Mouse (Mus musculus) ZHBTc4 (cell line): ENCODE data around the gene Lrrc4b.

Experiments
- DNase-seq: peaks from one replicate; pipeline ENCODE4 v3.0.0-alpha.2; 2011; ENCODE audit warnings: low read depth, low spot score

Lrrc4b gene

GRCm38 (mm10) chr7:44485572-44486195, 56.9 kb downstream of the Lrrc4b start:
- DNase-seq, result no peak

- no peak for DNase-seq
Measured at GRCm38 (mm10) chr7:44486927-44487575, 58.2 kb downstream of the Lrrc4b start.

GRCm38 (mm10) chr7:44487936-44488335, 59.1 kb downstream of the Lrrc4b start:
- no peak for DNase-seq

GRCm38 (mm10) chr7:44488545-44488944, 59.7 kb downstream of the Lrrc4b start:
- no peak for DNase-seq

- no peak for DNase-seq
Measured at GRCm38 (mm10) chr7:44490281-44490680, 61.5 kb downstream of the Lrrc4b start.

- DNase-seq, result no peak
Measured at GRCm38 (mm10) chr7:44491391-44491790, 62.6 kb downstream of the Lrrc4b start.

- DNase-seq, result no peak
Measured at GRCm38 (mm10) chr7:44492166-44492826, 63.5 kb downstream of the Lrrc4b start.

- no peak for DNase-seq
Measured at GRCm38 (mm10) chr7:44494681-44495080, 65.9 kb downstream of the Lrrc4b start.

GRCm38 (mm10) chr7:44495086-44495485, 66.3 kb downstream of the Lrrc4b start:
- DNase-seq, result no peak

GRCm38 (mm10) chr7:44495992-44496770, 67.4 kb downstream of the Lrrc4b start, which contains the start of the genes Emc10 and Fam71e1:
Emc10 (minus strand) TSS chr7:44496529.
Fam71e1 (plus strand) TSS chr7:44496581.
- DNase-seq, result peak; percentile 100

GRCm38 (mm10) chr7:44496771-44497109, 67.9 kb downstream of the Lrrc4b start:
- DNase-seq, result no peak

- DNase-seq, result no peak
Measured at GRCm38 (mm10) chr7:44497361-44498055, 68.7 kb downstream of the Lrrc4b start.

GRCm38 (mm10) chr7:44498922-44499321, 70.1 kb downstream of the Lrrc4b start:
- no peak for DNase-seq

- peak; percentile 60 for DNase-seq
Measured at GRCm38 (mm10) chr7:44500046-44500445, 71.2 kb downstream of the Lrrc4b start.

GRCm38 (mm10) chr7:44501563-44502115, 72.8 kb downstream of the Lrrc4b start:
- peak; percentile 80 for DNase-seq

GRCm38 (mm10) chr7:44507491-44507890, 78.7 kb downstream of the Lrrc4b start:
- DNase-seq, result no peak
